Mouse (Mus musculus): ENCODE results near the gene Plcb2.

The Plcb2 gene

DNA sequence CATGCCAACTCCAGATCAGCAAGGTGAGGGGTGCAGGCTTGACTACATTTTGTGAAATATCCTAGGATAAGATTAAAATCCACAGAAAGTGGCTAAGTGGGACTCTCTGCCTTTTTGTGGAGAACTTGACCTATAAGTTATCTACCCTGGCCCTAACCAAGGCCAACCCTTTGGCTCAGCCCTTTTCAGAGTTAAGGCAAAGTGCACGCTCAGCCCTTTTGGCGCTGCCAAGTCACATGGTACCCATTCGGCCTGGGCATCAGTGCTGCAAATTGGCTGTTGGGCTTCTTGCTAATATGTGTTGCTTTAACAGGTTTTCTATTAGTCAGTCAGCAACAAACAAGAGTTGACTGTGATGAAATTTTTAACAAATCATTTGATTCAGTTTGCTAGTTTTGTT, 40.4 kb downstream of the Plcb2 start:
- DNase-seq (ENCODE audit: low spot score in 2 of 2): no peak

DNA sequence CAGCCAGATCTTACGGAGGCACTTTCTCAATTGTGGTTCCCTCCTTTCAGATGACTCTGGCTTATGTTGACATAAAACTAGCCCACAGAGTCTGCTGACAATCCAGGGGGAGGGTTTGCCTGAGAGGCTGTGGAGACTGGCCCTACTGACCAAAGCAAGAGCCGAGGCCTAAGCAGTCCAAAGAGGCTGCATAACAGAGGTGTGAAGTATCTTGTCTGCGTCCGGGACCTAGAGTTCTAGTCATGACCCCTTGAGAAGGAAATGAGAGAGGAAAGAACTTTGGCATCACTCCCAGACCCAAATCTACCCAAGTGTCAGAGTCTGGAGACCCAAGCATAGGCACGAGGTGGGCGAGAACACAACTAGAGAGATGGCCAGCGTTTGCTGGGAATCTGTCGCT, 41.5 kb downstream of the Plcb2 start:
- no peak for DNase-seq (ENCODE audit: low spot score in 2 of 2)

GRCm38 (mm10) chr2:118685088-118685487, 43.1 kb downstream of the Plcb2 start:
- no peak for DNase-seq (ENCODE audit: low spot score in 2 of 2)

GRCm38 (mm10) chr2:118682544-118683260, 45.5 kb downstream of the Plcb2 start:
- DNase-seq (ENCODE audit: low spot score in 2 of 2): no peak

- DNase-seq (ENCODE audit: low spot score in 2 of 2): no peak
Measured at GRCm38 (mm10) chr2:118680926-118681325, 47.3 kb downstream of the Plcb2 start.

- no peak for DNase-seq (ENCODE audit: low spot score in 2 of 2)
Measured at GRCm38 (mm10) chr2:118679577-118679976, 48.7 kb downstream of the Plcb2 start.

DNA sequence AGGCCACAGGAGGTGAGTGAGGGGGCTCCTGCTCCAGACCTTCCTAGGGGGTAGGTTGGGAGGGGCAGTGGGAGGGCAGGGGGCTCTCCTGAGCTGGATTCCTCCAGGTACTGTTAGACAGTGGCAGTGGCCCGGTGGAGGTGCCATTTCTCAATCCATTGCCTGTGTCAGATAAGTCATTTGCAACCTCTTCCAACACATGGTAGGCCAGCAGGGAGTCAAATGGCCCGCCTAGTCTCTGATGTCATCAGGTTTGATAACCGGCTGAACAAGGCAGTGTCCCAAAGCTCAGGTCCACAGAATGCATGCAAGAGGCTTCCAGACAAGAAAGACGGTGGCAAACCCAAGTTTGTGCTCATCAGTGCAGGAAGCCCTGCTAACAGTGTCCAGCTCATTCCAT, 50.4 kb downstream of the Plcb2 start:
- no peak for DNase-seq (ENCODE audit: low spot score in 2 of 2)

DNA sequence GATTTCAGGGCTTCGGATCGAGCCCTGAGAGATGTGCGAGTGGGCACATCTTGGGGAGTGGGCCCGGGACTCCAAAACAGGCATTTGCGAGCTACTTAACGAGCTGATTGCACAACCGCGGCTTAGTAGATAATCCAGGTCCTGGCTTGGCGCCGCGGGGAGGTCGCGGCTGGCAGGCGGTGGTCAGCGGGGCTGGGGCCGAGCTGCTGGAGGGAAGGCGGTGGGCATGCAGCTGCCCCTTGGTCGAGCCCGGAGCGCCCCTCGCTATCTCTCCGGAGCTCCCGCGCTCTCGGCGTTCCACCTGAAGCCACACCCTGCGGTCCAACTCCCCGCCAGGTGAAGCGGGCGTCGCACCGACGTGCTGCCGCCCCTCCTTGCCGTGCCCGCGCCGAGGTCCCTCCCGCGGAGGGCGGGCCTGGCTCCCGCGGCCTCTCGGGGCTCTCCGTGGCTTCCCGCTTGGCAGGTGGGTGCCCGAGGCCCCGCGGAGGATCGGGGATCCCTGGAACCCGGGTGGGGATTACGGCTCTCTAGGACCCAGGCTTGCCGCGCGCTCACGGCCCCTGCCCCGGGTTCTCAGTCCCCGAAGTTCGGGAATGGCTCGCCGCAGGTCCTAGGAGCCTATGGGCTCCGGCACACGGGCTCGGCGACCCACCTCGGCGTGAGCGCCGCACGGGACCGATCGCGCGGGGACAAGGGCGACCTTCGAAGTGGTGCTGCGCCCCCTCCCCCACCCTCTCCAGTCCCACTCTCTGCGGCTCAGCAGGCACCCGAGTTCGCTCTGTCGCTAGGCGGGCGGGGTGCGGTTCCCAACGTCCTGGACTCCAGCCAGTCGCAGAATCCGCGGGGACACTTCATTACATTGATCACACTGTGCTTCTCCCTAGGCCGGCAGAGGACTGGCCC, 51.1 kb downstream of the Plcb2 start:
- DNase-seq (ENCODE audit: low spot score in 2 of 2): peak in 1 of 2 experiments; percentile 55

GRCm38 (mm10) chr2:118674500-118674899, 53.7 kb downstream of the Plcb2 start:
- peak in 1 of 2 experiments; percentile 58 for DNase-seq (ENCODE audit: low spot score in 2 of 2)

- DNase-seq (ENCODE audit: low spot score in 2 of 2): no peak
Measured at GRCm38 (mm10) chr2:118673686-118674465, 54.4 kb downstream of the Plcb2 start.

GRCm38 (mm10) chr2:118671728-118672127, 56.5 kb downstream of the Plcb2 start:
- no peak for DNase-seq (ENCODE audit: low spot score in 2 of 2)

DNA sequence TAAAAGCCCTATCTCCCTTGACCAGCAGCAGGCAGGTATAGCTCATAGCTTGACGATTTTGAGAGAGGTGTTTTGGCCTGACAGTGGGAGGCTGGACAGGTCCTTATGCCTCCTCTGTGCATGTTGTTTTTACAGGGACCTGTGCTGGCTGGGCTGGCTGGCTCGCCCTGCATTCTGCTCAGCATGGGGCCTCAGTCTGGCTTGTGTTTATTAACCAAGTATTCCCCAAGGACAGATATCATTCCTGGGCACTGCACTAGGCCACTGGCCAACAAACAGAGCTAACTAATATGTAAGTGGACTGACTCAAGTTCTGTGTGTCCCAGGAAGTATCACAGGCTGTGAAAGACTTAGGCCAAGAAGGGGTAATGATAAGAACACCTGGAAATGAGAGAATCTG, 58.5 kb downstream of the Plcb2 start:
- DNase-seq (ENCODE audit: low spot score in 2 of 2): no peak

DNA sequence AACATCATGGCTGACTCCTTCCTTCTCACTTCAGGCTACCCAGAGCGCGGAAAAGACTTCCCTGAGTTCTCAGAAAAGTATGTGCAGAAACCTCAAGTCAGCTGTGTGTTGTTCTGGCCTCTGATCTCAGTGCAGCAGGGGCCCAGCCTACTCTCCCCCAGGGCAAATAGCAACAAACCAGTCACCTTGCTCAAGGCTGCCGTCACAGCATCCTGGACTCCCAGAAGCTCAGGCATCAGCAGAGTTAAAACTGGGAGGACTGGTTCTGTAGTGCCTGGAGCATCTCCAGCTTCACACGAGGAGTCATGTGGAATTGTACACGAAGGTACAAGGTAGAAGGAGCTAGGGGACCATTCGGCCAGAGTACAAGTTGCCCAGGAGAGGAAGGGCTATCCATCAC, 59.0 kb downstream of the Plcb2 start:
- no peak for DNase-seq (ENCODE audit: low spot score in 2 of 2)

- no peak for DNase-seq (ENCODE audit: low spot score in 2 of 2)
Measured at GRCm38 (mm10) chr2:118667181-118667580, 61.1 kb downstream of the Plcb2 start.

DNA sequence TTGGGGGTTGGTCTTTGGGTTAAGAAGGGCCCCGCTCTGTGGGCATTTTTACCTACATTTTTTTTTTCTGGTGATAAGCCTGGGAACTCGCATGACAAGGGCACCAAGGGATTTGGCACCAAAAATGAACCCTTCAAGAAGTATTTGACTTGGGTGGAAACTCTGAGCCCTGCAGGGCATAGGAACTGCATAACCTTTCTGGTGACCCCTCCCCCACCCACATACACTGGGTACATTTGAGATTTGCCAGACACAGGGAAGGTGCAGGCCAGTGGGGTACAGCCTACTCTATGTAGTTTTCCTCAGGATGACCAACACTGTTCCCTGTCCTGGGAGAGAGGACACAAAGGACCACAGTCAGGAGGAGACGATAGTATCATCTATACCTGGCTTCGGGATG, 62.6 kb downstream of the Plcb2 start:
- DNase-seq (ENCODE audit: low spot score in 2 of 2): no peak

DNA sequence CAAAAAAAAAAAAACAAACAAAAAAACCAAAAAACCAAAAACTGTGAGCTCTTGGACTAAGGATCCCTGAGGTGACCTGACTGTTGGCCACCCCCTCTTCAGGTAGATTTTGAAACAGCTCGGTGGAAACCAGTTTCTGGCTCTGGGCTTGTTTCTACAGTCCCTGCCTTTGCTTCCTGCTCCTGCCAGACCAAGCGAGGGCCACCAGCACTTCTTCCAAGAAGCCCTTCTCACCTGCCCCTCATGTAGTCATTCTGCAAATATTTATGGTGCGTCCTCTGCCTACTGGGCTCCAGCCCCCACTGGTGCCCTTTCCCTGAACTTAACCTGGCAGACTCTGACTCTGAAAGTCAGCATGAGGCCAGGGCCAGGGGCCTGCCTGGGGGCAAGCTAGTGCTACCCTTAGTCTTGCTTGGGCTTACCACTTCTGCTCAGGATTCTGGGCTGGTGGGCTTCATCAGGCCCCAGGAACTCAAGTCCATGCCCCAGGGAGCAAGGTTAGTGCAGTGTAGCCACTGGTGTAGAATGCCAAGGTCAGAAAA, 63.2 kb downstream of the Plcb2 start:
- DNase-seq (ENCODE audit: low spot score in 2 of 2): no peak

GRCm38 (mm10) chr2:118663804-118664766, 64.2 kb downstream of the Plcb2 start:
- peak; percentile 76 to 84 for DNase-seq (ENCODE audit: low spot score in 2 of 2)

- DNase-seq (ENCODE audit: low spot score in 2 of 2): no peak
Measured at GRCm38 (mm10) chr2:118662902-118663803, 65.1 kb downstream of the Plcb2 start, which contains the start of gene Pak6. Pak6 (plus strand) TSS chr2:118663303.

- DNase-seq (ENCODE audit: low spot score in 2 of 2): no peak
Measured at GRCm38 (mm10) chr2:118661891-118662290, 66.3 kb downstream of the Plcb2 start.
